Mouse (Mus musculus): Measurements from ENCODE around the gene Pigt.

GRCm38 (mm10) chr2:164453047-164453757, 44.1 kb upstream of the Pigt start:
- TF ChIP-seq CTCF (IDR thresholded peaks at IDR 0.05; ENCODE audit: control insufficient read depth, insufficient read depth, low read length) (no peak), POLR2A (IDR thresholded peaks at IDR 0.05; ENCODE audit: borderline replicate concordance, control insufficient read depth, low read depth, low read length) (no peak)

Data from bone marrow, adult 2 months (tissue).